Mouse (Mus musculus) urinary bladder, postnatal 4 days (tissue): ENCODE data around the gene Tmem44.

Source experiments
- DNase-seq, 2 experiments: peaks; one replicate each; pipeline ENCODE4 v3.0.0; 2021 to 2022; ENCODE audit warnings: low spot score in 2 of 2

Gene Tmem44

GRCm38 (mm10) chr16:30552621-30553338 is 2.1 kb upstream of the Tmem44 start:
- peak; percentile 77 to 78 for DNase-seq

GRCm38 (mm10) chr16:30549966-30550747 is 485 bp downstream of the Tmem44 start:
- peak; percentile 72 to 83 for DNase-seq

GRCm38 (mm10) chr16:30549516-30549915 is 1.1 kb downstream of the Tmem44 start:
- no peak for DNase-seq

GRCm38 (mm10) chr16:30548291-30548690 is 2.4 kb downstream of the Tmem44 start:
- DNase-seq, result no peak

GRCm38 (mm10) chr16:30544693-30545092 is 5.9 kb downstream of the Tmem44 start:
- no peak for DNase-seq

- DNase-seq, result no peak
These were observed 7.3 kb downstream of the Tmem44 start for GRCm38 (mm10) chr16:30543386-30543785.

- DNase-seq, result no peak
These were observed 7.8 kb downstream of the Tmem44 start for GRCm38 (mm10) chr16:30542826-30543225.

- DNase-seq, result no peak
These were observed 10.3 kb downstream of the Tmem44 start for GRCm38 (mm10) chr16:30540107-30541001.

- DNase-seq, result no peak
These were observed 11.2 kb downstream of the Tmem44 start for GRCm38 (mm10) chr16:30539433-30539832.

GRCm38 (mm10) chr16:30535075-30535474 is 15.6 kb downstream of the Tmem44 start:
- DNase-seq, result no peak

GRCm38 (mm10) chr16:30533592-30533991 is 17.1 kb downstream of the Tmem44 start:
- DNase-seq, result no peak

- DNase-seq, result no peak
These were observed 17.7 kb downstream of the Tmem44 start for GRCm38 (mm10) chr16:30532929-30533328.

- DNase-seq, result peak; percentile 37 to 69
These were observed 18.8 kb downstream of the Tmem44 start for GRCm38 (mm10) chr16:30531761-30532406.

GRCm38 (mm10) chr16:30530815-30531214 is 19.8 kb downstream of the Tmem44 start:
- no peak for DNase-seq

GRCm38 (mm10) chr16:30528386-30528785 is 22.3 kb downstream of the Tmem44 start:
- no peak for DNase-seq

- no peak for DNase-seq
These were observed 22.8 kb downstream of the Tmem44 start for GRCm38 (mm10) chr16:30527889-30528288.

GRCm38 (mm10) chr16:30525756-30526155 is 24.9 kb downstream of the Tmem44 start:
- DNase-seq, result peak in 1 of 2 experiments; percentile 39

GRCm38 (mm10) chr16:30524481-30524880 is 26.2 kb downstream of the Tmem44 start:
- no peak for DNase-seq

GRCm38 (mm10) chr16:30522253-30522940 is 28.2 kb downstream of the Tmem44 start:
- DNase-seq, result no peak

GRCm38 (mm10) chr16:30521147-30521546 is 29.5 kb downstream of the Tmem44 start:
- no peak for DNase-seq

GRCm38 (mm10) chr16:30520361-30520823 is 30.2 kb downstream of the Tmem44 start:
- DNase-seq, result peak; percentile 57 to 83
